Mouse (Mus musculus) stomach, embryonic 14.5 days (tissue): ENCODE results near the gene Fbxw2. TPM values are rescaled to one million over a fixed set of nuclear protein-coding genes. Genes with fewer than 3 reads are reported as not detected.
"Not testable (repeated sequence)": the region's sequence is repeated elsewhere in the genome, so short reads cannot be mapped to it uniquely, and the experiment has no call there.

Experiments used
- ATAC-seq: fragments of 200-750 bp; cut with Nextera tagmentation; 2 replicates; pipeline ENCODE4 v1.8.0; 2017; ENCODE audit warnings: low read depth, moderate TSS enrichment; ENCODE audit not compliant: insufficient number of reproducible peaks, insufficient read depth, low FRiP score
- H3K27ac ChIP-seq: fragments of 300-500 bp; sonication (generic); 2 replicates; pipeline ENCODE4 v1.5.1; 2014; ENCODE audit warnings: mild to moderate bottlenecking, low read length, moderate library complexity, mixed read lengths
- H3K27me3 ChIP-seq: fragments of 300-500 bp; sonication (generic); 2 replicates; pipeline ENCODE4 v1.6.1; 2014; ENCODE audit warnings: low read length, control low read depth, mixed read lengths; ENCODE audit not compliant: control insufficient read depth, insufficient read depth
- H3K36me3 ChIP-seq: fragments of 300-500 bp; sonication (generic); 2 replicates; pipeline ENCODE4 v1.6.1; 2014; ENCODE audit warnings: mild to moderate bottlenecking, control low read depth, low read length, moderate library complexity, mixed read lengths; ENCODE audit not compliant: control insufficient read depth, insufficient read depth
- H3K4me1 ChIP-seq: fragments of 300-500 bp; sonication (generic); 2 replicates; pipeline ENCODE4 v1.6.1; 2014; ENCODE audit warnings: low read length, control low read depth, mixed read lengths; ENCODE audit not compliant: control insufficient read depth, insufficient read depth
- H3K4me2 ChIP-seq: fragments of 300-500 bp; sonication (generic); replicated peaks from 2 replicates; pipeline ENCODE4 v1.6.1; 2014; ENCODE audit warnings: low read depth, low read length, control low read depth
- H3K4me3 ChIP-seq: fragments of 300-500 bp; sonication (generic); 2 replicates; pipeline ENCODE4 v1.5.1; 2014; ENCODE audit warnings: low read depth, low read length, control low read depth
- H3K9ac ChIP-seq: fragments of 300-500 bp; sonication (generic); replicated peaks from 2 replicates; pipeline ENCODE4 v1.6.1; 2014; ENCODE audit warnings: low read depth, mild to moderate bottlenecking, control low read depth, low read length, moderate library complexity, mixed read lengths
- H3K9me3 ChIP-seq: fragments of 300-500 bp; sonication (generic); 2 replicates; pipeline ENCODE4 v1.6.1; 2016; ENCODE audit warnings: low read depth, low read length, control low read depth; ENCODE audit not compliant: control insufficient read depth
- WGBS: fragments of 180-500 bp; shearing (Covaris S2); extraction: QIAGEN DNeasy Blood & Tissue Kit; methylation state at CpG from one replicate; pipeline ENCODE4 v1.1.7; 2014; 5-methylcytosine and 5-hydroxymethylcytosine counted together
- polyA plus RNA-seq: library from polyadenylated mRNA; unstranded; fragments of >200 nt; fragmentation: Nextera tagmentation; extraction: Ambion mirVana; gene quantifications from 2 replicates; pipeline ENCODE4 v1.2.1, GENCODE M21; 2014

The Fbxw2 gene
- polyA plus RNA-seq, 1 experiment from 2014 or later: 75.7 TPM

DNA sequence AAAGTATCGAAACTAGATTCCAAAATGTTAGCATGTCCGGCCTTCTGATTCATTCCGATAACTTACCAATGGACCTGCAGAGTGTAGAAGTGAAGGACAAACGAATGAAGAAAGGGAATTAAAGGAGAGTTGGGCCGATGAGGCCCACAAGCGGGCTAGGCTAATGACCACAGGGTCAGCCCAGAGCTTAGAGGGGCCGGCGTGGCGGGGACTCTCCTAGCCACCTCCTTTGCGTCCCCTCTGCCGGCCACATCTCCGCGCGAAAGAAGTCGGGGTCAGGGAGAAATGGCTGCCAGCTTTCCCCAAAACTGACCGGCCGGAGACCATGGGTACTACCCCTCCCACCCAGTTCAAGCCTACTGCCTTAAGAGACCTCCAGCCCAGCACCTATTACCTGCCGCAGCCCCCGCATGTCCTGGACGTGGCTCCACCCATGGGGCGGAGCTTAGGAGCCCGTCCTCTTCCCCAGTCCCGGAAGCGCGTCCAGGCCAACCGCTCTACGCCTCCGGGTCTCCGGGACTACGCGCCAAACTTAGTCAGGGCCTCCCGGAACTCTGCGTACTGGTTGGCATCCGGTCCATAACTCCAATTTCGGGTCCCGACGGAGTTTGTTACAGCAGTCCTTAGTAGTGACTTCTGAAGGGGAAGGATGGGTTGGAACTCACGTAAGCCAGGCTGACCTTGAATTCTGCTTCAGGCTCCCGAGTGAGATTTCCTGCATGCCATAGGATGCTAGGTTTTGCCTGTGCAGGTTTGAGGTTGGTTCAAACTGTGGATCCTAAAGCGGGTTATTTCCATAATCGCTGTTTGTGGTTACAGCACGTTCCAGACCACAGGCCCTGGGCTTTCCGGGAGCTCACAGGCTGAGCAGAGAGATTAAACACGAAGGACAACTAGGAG is 26.5 kb downstream of the Fbxw2 start, which contains the start of gene Rabepk:
TSS of gene Rabepk (minus strand) at position 556 of the 900 bp plus-strand sequence.
- 3% methylated on average over 44 of the region's 44 CpGs for WGBS
- Histone ChIP-seq H3K27ac (peak within 1 kb of the TSS; percentile 3; the same call in 1 of the 2 replicates), H3K27me3 (no peaks in the 10 kb centered on the region), H3K9ac (peak within 1 kb of the TSS; percentile 37), H3K4me2 (peak within 1 kb of the TSS; percentile 50), H3K9me3 (no peaks in the 10 kb centered on the region), H3K4me1 (peaks cover 13% of the 10 kb centered on the region; the same call in 1 of the 2 replicates), H3K36me3 (no peaks in the 10 kb centered on the region), H3K4me3 (peak within 1 kb of the TSS; percentile 57)
- peak; percentile 83 for ATAC-seq

- Histone ChIP-seq H3K27ac (no peak overlapping the region), H3K4me1 (0 out of 2 replicates have a peak, but pooled peaks cover 5% of the 10 kb centered on the region), H3K9ac (no peak overlapping the region), H3K27me3 (no peaks in the 10 kb centered on the region), H3K4me3 (no peak overlapping the region), H3K9me3 (no peaks in the 10 kb centered on the region), H3K4me2 (no peak overlapping the region), H3K36me3 (no peaks in the 10 kb centered on the region; the same call in 1 of the 2 replicates)
- 94% methylated on average over 7 of the region's 7 CpGs for WGBS
- ATAC-seq: no peak
These were observed 30.7 kb downstream of the Fbxw2 start for GRCm38 (mm10) chr2:34795426-34795825.

GRCm38 (mm10) chr2:34794511-34794910 is 31.6 kb downstream of the Fbxw2 start:
- Histone ChIP-seq H3K9me3 (no peaks in the 10 kb centered on the region), H3K4me3 (no peak overlapping the region), H3K27ac (no peak overlapping the region), H3K4me1 (0 out of 2 replicates have a peak, but pooled peaks cover 5% of the 10 kb centered on the region), H3K4me2 (no peak overlapping the region), H3K9ac (no peak overlapping the region), H3K36me3 (no peaks in the 10 kb centered on the region; the same call in 1 of the 2 replicates), H3K27me3 (no peaks in the 10 kb centered on the region)
- no peak for ATAC-seq
- 92% methylated on average over 2 of the region's 2 CpGs for WGBS

GRCm38 (mm10) chr2:34792543-34792942 is 33.6 kb downstream of the Fbxw2 start:
- H3K27ac ChIP-seq, H3K9me3 ChIP-seq, H3K4me1 ChIP-seq, H3K9ac ChIP-seq, H3K4me3 ChIP-seq, H3K36me3 ChIP-seq, H3K4me2 ChIP-seq, H3K27me3 ChIP-seq, ATAC-seq: not testable (repeated sequence)
- WGBS: 81% methylated on average over 2 of the region's 2 CpGs

GRCm38 (mm10) chr2:34790282-34790681 is 35.8 kb downstream of the Fbxw2 start:
- Histone ChIP-seq H3K9me3 (no peaks in the 10 kb centered on the region), H3K27me3 (no peaks in the 10 kb centered on the region), H3K36me3 (peaks cover 5% of the 10 kb centered on the region)

DNA sequence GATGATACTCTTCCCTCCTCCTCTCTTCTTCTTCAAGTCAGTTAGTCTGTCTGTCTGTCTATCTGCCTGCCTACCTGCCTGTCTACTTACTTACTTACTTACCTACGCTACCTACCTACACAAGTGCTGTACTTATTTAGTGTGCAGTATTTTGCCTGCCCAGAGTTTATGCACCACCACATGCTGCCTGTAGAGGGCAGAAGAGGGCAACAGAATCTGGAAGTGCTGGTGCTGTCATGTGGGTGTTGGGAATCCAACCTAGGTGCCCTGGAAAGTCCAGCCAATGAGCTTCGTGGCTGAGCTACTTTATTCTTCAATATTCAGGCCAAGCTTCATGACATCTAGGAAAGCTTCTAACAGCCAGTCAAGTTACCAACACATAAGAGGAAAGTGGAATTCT is 42.0 kb downstream of the Fbxw2 start:
- WGBS: 82% methylated on average over 2 of the region's 2 CpGs
- Histone ChIP-seq H3K9ac (no peak overlapping the region), H3K4me2 (no peak overlapping the region)

More at GRCm38 (mm10) chr2:34790282-34790681, 35.8 kb downstream of the Fbxw2 start:
- H3K9ac ChIP-seq: no peak overlapping the region
- no peak overlapping the region for H3K27ac ChIP-seq
- H3K4me1 ChIP-seq: no peaks in the 10 kb centered on the region
- ATAC-seq: no peak
- H3K4me3 ChIP-seq: no peak overlapping the region
- WGBS: 93% methylated on average over 8 of the region's 8 CpGs
- H3K4me2 ChIP-seq: no peak overlapping the region

DNA sequence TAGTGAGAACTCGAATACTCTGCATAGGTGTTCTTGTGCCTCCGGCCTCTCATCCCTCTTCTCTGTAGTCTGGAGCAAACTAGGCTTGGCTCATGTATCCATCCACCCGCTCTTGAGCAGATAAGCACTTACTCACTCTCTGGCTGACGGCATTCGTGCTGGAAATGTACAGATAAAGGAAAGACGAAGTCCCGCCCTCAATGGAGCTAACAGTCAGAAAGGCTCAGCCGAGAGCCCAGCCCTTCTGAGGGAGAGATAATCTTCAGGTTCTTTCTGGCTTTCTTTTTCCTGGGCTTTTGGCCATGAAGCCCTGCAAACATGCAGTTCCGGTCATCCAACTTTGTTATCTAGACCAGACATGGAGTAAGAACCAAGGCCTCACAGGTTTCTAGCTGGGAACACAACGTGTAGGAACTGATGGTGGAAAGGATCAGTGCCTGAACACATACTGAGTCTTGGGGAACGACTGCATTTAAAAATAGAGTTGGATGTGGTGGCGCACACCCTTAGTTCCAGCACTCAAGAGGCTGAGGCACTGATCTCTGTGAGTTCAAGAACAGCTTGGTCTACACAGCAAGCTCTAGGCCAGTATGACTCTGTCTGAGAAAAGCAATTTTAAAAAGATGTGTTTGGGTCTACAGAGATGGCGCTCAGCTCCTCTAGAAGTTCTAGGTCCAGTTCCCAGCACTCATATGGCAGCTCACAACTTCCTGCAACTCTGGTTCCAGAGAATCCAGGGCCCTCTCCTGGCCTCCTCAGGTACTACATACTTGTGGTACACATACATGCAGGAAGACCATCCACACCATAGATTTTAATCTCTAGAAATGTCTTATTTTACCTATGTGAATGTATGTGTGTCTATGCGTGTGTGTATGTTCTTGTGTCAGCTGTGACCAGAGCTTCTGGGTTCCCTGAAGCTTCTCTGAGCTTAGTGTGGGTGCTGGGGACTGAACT is 42.8 kb downstream of the Fbxw2 start:
- peak; percentile 84 for ATAC-seq
- Histone ChIP-seq H3K9ac (no peak overlapping the region), H3K27ac (no peak overlapping the region), H3K4me3 (no peak overlapping the region), H3K4me1 (no peaks in the 10 kb centered on the region), H3K9me3 (no peaks in the 10 kb centered on the region), H3K4me2 (no peak overlapping the region), H3K27me3 (no peaks in the 10 kb centered on the region), H3K36me3 (peaks cover 40% of the 10 kb centered on the region)
- WGBS: 80% methylated on average over 14 of the region's 14 CpGs

More for the DNA sequence above, 42.0 kb downstream of the Fbxw2 start:
- H3K4me1 ChIP-seq: no peaks in the 10 kb centered on the region
- no peak overlapping the region for H3K4me3 ChIP-seq
- ATAC-seq: no peak
- no peak overlapping the region for H3K27ac ChIP-seq
- no peaks in the 10 kb centered on the region for H3K27me3 ChIP-seq
- H3K9me3 ChIP-seq: no peaks in the 10 kb centered on the region
- H3K36me3 ChIP-seq: peaks cover 33% of the 10 kb centered on the region

DNA sequence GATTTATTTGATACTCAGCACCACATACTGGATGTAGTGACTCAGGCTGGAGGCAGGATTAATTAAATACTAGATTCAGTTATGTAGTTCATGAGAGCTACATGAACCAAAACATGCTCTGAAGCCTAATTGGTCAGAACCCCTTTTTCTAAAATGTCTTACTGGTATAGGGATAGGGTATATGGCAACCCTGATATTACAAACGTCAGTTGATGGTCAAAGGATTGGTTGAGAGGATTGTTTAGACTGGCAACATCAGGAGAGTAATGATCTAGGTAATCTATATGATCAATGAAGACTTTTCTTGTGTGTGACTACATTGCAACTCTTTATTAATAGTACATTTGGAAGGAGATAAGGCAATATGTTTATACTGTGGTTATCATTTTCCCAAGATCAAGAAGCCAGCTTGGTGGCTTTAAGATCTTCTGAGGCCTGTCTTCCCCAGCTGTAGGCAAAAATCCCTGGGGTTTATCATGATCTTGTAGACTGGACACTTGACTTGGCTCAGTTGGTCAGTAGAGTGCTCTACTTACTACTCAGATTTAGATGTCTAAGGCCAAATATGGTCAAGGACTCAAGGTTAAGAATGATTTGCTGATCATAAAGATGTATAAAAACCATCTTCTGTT is 48.8 kb downstream of the Fbxw2 start:
- no peak for ATAC-seq
- H3K9ac ChIP-seq: no peak overlapping the region
- H3K36me3 ChIP-seq: peaks cover 75% of the 10 kb centered on the region
- 56% methylated on average over 1 of the region's 1 CpGs for WGBS
- H3K4me2 ChIP-seq: no peak overlapping the region
- no peak overlapping the region for H3K27ac ChIP-seq
- H3K4me3 ChIP-seq: no peak overlapping the region
- peaks cover 28% of the 10 kb centered on the region for H3K4me1 ChIP-seq
- no peaks in the 10 kb centered on the region for H3K27me3 ChIP-seq
- no peaks in the 10 kb centered on the region for H3K9me3 ChIP-seq
